Mouse (Mus musculus) retina, embryonic 14.5 days (tissue): Measurements from ENCODE around the gene Olfr149.
A peak's percentile ranks its signal among the peaks of the same experiment; 100 is the strongest.
"Not testable (repeated sequence)": the region's sequence is repeated elsewhere in the genome, so short reads cannot be mapped to it uniquely, and the experiment has no call there.

Experiments used
- DNase-seq: peaks from one replicate; pipeline ENCODE4 v3.0.0-alpha.2; 2015; ENCODE audit warnings: low spot score

Gene Olfr149

GRCm38 (mm10) chr9:39707017-39707416 lies at the start of gene Olfr149:
Gene Olfr149, minus strand, starts transcription at chr9:39707117.
- DNase-seq, result no peak

GRCm38 (mm10) chr9:39746428-39746827 lies 39.5 kb upstream of the Olfr149 start:
- DNase-seq, result no peak

- DNase-seq, result no peak
Measured at GRCm38 (mm10) chr9:39745949-39746348, 39.0 kb upstream of the Olfr149 start, which contains the start of gene Olfr967. Gene Olfr967, plus strand, starts transcription at chr9:39746249.

- DNase-seq, result no peak
Measured at GRCm38 (mm10) chr9:39740741-39741140, 33.8 kb upstream of the Olfr149 start.

GRCm38 (mm10) chr9:39730678-39731077 lies 23.8 kb upstream of the Olfr149 start, which contains the start of gene Olfr150:
Gene Olfr150, plus strand, starts transcription at chr9:39730978.
- no peak for DNase-seq

- DNase-seq, result no peak
Measured at GRCm38 (mm10) chr9:39711053-39711452, 4.1 kb upstream of the Olfr149 start, which contains the start of gene Olfr965. Gene Olfr965, plus strand, starts transcription at chr9:39711353.

- no peak for DNase-seq
Measured at GRCm38 (mm10) chr9:39708958-39709357, 2.0 kb upstream of the Olfr149 start.

- not testable (repeated sequence) for DNase-seq
Measured at GRCm38 (mm10) chr9:39701123-39701522, 5.8 kb downstream of the Olfr149 start.

- no peak for DNase-seq
Measured at GRCm38 (mm10) chr9:39679280-39679679, 27.6 kb downstream of the Olfr149 start.

- no peak for DNase-seq
Measured at GRCm38 (mm10) chr9:39678557-39678956, 28.4 kb downstream of the Olfr149 start.

- no peak for DNase-seq
Measured at GRCm38 (mm10) chr9:39674820-39675219, 32.1 kb downstream of the Olfr149 start.

GRCm38 (mm10) chr9:39669723-39670122 lies 37.2 kb downstream of the Olfr149 start:
- DNase-seq, result no peak

- DNase-seq, result no peak
Measured at GRCm38 (mm10) chr9:39666905-39667304, 40.0 kb downstream of the Olfr149 start, which contains the start of gene Olfr963. Gene Olfr963, plus strand, starts transcription at chr9:39667205.

GRCm38 (mm10) chr9:39654756-39655396 lies 52.0 kb downstream of the Olfr149 start:
- DNase-seq, result peak; percentile 12
